Mouse (Mus musculus) layer of hippocampus, postnatal 36 days (tissue): ENCODE measurements around the gene Zfp820. TPM values are rescaled to one million over a fixed set of nuclear protein-coding genes. Genes with fewer than 3 reads are reported as not detected.
"Not testable (repeated sequence)": the region's sequence is repeated elsewhere in the genome, so short reads cannot be mapped to it uniquely, and the experiment has no call there.

Experiments used
- DNase-seq, 2 experiments: peaks; one replicate each; pipeline ENCODE4 v3.0.0; 2022
- total RNA-seq, 2 experiments: library from RNA; stranded (reverse); gene quantifications; 2 replicates each; pipeline ENCODE4 v1.2.3; 2021

Gene Zfp820
- total RNA-seq = under 1 TPM; 0.45 to 0.46 TPM

DNA sequence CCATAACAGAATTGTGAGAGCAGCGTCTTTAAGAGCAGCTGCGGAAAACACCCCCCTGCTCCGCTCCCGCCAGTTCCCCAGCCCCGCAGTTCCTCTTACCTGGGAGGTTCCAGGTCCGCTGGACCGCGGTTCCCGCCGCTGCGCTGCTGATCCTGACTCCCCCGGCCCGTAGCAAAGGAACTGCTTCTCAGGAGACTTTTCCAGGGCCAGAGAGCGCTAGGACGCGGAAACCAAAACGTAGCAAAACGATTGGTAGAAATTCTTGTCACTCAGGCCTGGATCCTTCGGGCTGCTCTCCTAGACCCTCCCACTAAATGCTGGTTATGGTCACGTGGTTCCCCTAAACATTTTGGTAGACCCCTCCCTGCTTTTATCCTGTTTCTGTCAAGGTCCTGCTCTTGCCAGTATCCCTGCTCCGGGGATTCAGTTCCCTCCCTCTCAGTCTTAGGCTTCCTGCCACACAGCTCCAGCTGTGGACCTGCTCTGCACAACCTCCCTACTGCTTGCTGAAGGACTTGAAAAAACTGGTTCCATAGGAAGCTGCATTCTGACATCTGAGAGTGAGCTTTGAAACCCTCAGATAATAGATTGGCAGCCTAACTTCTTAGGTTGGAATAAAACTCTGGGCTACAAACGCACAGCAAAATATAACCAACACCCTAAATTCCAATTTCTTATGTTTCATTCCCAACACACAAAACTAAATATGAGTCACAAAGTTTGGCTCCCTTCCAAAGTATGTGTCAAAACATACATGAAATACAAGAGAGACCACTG, at the start of gene Zfp820:
Gene Zfp820, minus strand, starts transcription at position 228 of the 777 bp plus-strand sequence.
- DNase-seq = peak; percentile 2 to 3

DNA sequence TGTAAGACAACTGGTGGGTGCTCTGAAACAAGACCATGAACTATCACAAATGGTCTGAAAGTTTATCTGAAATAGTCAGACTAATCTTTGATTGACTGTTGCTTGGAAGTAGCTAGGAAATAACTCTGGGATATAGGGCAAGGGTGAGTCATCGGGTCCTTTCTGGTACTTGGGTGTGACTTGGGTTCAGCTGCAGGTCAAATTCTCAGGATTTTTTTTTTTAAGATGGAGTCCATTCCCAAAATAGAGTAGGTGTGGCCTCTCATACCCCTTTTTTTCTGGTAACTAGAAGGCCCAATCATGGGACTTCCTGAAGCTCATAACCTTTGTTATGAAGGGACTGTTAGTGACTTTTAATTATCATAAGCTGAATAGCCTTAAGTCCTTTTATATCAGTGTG, 25.7 kb upstream of the Zfp820 start:
- DNase-seq = no peak

DNA sequence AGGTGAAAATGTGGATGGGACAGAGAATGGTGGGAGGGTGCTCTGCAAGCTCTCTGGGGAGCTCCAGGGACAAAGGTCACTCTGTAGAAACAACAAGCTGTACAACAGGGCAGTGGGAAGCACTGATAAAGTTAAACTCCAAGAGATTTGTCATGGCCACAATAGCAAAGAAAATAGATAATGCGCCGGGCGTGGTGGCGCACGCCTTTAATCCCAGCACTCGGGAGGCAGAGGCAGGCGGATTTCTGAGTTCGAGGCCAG, 680 bp upstream of the Zfp820 start:
- not testable (repeated sequence) for DNase-seq

GRCm38 (mm10) chr17:21838510-21838909, 7.1 kb downstream of the Zfp820 start:
- no peak for DNase-seq

GRCm38 (mm10) chr17:21801373-21801772, 44.2 kb downstream of the Zfp820 start:
- DNase-seq = not testable (repeated sequence)

- DNase-seq = no peak
These were observed 53.3 kb downstream of the Zfp820 start for GRCm38 (mm10) chr17:21792256-21792655.

DNA sequence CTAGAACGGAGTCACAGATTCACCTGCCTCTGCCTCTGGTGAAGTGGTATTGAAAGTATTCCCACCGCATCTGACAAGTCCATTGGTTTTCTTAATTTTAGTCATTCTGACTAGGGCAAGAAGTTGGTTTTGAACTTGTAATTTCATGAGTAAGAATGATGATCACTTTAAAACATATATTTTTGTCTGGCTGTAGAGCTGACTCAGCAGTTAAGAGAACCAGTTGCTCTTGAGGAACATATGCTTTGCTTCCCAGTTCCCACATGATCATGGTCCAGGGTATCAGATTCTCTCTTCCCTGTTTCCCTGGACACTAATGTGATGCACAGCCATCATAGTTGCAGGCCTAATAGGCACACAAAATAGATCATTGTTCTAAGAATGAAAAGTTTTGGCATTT, 75.2 kb downstream of the Zfp820 start:
- no peak for DNase-seq

Other genes with a start within 250 kb of the Zfp820 start
- 1 to 10 TPM; 8.4 to 9.2 TPM for gene Zfp983, start 195.1 kb downstream of the Zfp820 start, total RNA-seq
- gene Gm10226, start 153.9 kb downstream of the Zfp820 start, total RNA-seq = 1 to 10 TPM; 4.5 to 6.4 TPM
- gene Zfp760, start 138.0 kb downstream of the Zfp820 start, total RNA-seq = 10 to 100 TPM in 1 of 2 experiments, 1 to 10 TPM in 1; 8.2 to 10.0 TPM
- 1 to 10 TPM; 3.9 to 4.6 TPM for gene Zfp229, start 115.0 kb downstream of the Zfp820 start, total RNA-seq
- gene Zfp995, start 64.2 kb upstream of the Zfp820 start, total RNA-seq = 1 to 10 TPM; 5.3 to 6.1 TPM
- gene Zfp942, start 116.7 kb upstream of the Zfp820 start, total RNA-seq = 10 to 100 TPM; 18.6 to 19.5 TPM
- 10 to 100 TPM; 19.5 to 22.6 TPM for gene Zfp943, start 116.8 kb upstream of the Zfp820 start, total RNA-seq